Mouse (Mus musculus): Measurements from ENCODE around the gene Cerk.
"Not testable (repeated sequence)": the region's sequence is repeated elsewhere in the genome, so short reads cannot be mapped to it uniquely, and the experiment has no call there.

Gene Cerk

DNA sequence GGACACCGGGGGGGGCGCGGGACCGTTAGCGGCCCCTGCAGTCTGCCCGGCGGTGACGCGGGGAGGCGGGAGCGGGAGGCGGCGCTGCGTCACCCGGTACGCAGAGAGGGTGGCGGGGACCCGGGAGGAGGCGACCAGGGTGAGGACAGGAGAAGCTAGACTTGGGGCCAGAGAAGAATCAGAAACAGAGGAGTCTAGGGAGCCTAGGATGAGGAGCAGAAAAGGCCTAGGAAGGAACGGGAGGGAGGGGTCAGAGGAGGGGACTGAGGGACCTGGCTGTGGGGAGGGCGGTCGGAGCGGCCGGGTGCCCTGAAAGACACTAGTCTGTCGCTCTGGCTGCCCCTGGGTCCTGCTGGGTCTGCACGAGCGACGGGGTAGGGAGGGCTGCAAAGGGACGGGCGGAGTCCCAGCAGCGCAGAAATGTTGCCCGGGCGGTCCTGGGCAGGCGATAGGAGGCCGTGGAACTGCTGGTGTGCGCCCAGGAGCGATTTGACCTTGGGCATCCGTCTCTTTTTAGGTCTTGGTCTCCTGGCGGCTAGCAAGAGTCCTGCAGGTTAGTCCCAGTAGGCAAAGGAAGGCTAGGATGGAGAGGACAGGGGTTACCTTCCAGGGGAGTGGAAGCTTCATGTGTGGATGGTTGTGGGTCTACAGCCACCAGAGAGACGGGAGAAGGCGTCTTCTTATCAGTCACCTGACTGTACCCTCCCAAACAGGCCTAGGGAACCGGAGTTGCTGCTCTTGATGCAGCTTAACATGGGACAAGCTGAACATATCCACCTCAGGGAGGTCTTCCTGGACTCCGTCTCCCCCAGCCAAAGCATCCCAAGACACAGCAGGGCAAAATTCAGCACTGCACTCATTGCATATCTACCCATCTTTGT, at the start of gene Cerk:
Gene Cerk (minus strand): TSS at position 453 of the 881 bp plus-strand sequence.
- DNase-seq (ENCODE audit: low read depth, low spot score), result peak; percentile 86

DNA sequence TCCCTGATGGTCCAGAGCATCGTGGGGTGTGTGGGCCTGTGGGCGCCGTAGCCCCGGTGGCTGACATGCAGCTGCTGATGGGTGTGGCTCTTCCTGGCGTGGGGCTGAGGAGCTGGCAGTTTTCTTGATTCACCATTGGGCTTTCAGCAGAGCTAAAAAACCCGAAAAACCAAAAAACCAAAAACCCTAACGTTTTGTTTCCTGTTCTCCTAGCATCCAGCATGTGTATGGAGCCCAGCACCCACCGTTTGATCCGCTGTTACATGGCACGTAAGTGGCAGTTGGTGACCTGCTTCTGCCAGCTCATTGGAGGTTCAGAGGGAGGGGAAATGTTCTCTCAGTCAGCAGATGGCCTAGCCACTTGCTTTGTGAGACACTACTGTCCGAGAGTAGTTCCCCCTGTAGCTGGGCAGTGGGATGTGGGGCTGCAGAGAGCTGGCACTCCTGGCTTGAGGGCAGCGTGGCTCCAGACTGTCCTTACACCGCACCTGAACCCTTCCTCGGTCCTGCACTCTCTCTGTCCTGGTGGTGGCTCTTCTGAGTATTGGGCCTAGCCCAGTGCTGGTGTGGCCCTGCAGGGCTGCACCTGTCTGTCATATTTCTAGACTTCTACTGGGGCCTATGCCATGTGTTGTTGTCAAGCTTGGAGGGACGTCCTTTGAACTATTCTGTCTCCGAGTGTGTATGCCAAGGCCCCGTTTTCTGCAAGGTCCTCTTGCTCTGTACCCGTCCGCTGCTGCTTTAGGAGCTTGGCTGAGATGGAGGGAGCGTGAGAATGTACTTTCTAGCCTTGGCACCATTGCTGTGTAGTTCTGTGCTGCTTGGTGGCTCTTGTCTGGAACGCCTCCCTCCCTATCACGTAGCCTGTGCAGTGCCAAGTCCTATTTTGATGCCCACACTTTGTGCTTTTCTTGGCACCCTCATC, 48.8 kb upstream of the Cerk start:
- no peak for DNase-seq (ENCODE audit: low read depth, low spot score)

DNA sequence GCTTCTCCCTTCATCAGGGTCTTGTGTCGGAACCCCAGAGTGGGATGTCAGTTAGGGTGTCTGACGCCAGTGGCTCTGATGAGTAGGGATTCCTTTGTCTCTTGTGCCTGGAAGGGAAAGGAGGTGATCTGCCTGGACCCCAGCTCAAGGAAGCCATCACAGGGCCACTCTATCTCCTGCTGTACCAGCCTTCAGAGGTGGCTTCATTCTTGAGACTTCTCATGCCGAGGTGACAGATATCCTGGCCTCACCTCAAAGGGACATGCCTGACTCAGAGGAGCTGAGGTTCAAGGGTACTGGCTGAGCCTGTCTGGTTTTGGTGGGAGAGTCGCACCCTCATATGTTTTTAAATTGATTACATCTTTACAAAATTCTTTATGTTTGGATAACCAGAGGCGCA, 48.1 kb upstream of the Cerk start:
- no peak for DNase-seq (ENCODE audit: low read depth, low spot score)

DNA sequence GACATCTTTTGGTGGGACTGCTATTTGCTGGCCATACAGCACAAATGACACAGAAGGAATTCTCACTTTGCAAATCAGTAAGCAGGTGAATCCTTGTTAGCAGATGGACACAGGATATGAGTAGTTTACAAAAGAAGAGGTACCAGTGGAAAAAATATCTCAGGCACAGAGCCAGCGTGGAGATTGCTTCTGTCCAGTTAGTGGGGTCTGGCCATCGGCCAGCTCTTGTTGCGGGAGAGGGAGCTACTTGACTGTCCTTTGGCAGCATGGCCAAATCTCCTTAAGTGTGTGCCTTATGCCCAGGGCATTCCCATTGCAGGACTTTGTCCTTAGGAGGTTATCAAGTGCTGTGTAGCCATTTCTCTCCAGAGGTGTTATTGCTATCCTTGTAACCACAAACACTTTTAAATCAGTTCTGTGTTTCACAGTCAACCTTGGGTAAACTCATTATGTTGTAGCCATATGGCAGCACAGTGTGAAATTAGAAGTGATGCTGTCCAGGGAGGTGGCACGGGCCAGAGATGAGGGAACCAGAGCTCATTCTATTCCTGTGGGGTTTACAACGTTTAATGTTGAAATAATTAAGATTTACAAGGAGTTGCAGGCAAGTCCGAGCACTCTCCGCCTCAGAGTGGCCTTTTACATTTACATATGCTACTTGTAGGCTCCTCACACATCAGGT, 46.0 kb upstream of the Cerk start:
- DNase-seq (ENCODE audit: low read depth, low spot score), result no peak

DNA sequence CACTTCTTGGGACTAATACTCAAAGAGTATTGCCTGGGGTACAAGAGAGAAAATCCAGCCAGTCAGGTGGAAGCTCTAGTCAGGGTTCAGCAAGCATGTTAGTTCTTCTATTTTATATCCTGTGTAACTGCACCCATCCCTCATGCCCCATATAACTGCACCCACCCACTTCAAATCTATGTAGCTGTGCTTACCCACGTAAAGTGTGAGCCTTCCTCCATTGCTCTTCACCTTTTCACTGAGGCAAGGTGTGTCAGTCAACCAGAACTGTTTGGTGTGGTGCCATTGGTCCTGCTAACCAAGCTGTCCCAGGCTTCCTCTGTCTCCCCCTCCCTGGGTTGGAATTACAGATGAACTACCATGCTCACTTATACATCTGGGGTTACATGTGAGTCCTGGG, 45.2 kb upstream of the Cerk start:
- DNase-seq (ENCODE audit: low read depth, low spot score), result no peak

DNA sequence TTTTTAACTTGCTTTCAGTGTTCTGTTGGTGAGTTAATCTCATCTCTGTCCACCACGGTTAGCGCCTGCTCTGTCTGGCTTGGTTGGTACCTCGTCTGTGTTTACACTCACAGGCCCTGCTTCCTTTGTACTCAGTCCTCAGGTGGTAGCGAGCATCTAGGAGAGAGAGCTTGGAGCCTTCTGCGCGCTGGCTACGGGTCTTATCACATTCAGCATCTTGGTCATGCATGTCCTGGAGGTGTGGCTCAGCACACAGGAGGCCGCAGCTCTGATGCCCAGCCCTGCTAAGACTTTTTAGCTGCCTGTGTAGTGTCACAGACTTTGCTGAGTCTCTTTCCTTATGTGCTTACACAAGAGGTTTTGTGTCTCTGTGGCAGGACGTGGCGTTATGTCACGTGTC, 43.7 kb upstream of the Cerk start:
- DNase-seq (ENCODE audit: low read depth, low spot score), result no peak

DNA sequence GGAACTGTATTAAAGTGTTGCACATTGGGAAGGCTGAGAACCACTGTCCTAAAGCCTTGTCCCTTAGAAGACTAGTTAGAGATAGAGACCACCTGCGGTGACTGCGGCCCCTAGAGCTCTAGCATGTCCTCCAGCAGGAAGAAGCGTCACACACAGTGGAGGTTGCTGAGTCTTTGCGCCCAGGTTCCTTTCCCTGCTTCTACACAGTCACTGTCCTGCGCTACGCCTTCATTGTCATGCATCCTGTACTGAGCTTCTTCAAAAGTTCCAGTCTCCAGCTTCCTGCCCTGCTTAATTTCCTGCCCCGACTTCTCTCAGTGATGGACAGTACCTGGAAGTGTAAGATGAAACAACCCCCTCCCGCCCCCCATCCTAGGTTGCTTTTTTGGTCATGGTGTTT, 43.1 kb upstream of the Cerk start:
- DNase-seq (ENCODE audit: low read depth, low spot score), result no peak

DNA sequence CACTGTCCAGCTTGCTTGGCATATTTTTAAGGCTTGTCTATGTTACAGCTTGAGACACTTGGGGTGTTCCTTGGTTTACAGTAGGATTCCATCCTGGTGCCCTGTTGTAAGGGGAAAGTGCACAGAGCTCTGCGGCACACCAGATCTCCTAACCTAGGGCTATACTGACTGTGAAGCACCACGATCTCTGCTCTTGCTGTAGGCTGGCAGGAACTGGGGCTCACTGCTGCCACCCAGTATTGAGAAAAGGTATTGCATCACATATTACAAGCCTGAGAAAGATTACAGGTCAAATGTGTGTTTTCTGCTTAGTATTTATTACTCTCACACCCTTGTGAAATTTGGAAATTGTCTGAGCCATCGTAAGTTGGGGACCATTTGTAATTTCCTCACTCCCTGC, 42.2 kb upstream of the Cerk start:
- DNase-seq (ENCODE audit: low read depth, low spot score), result peak; percentile 49

DNA sequence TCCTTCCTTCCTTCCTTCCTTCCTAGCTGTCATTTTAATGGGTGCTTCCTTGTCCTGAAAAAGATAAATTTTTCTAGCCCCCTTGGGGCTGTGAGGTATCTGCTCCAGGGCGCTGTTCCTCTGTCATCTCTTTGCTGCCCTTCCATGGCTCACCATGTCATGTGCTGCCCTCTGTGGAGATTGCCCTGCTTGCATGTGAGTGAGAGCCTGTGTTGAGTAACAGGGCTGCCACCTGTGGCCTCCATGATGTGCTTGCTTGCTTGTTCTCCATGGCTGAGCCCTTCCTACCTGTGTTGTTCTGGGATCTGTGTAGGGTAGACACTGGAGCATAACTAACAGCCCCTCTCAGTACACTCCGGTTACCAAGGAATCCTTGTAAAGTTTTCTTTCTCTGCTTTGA, 41.0 kb upstream of the Cerk start:
- DNase-seq (ENCODE audit: low read depth, low spot score), result no peak

DNA sequence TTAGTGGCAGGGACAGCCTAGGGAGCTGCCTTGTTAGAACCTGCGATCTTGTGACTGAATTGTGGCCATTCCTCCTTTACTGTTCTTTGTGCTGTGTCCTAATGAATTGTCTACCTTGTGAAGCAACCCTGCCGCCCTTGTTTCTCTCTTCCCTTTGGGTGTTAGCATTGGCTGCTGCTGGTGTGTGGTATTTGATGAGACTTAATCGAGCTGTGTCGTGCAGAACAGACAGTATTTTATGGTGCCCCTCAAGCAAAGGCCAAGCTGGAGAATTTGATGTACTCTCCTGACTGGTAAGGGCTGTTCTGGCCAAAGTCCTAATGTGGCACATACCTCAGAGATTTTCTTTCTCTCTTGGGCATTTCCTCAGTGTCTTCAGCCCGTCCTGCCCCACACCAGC, 40.3 kb upstream of the Cerk start:
- DNase-seq (ENCODE audit: low read depth, low spot score), result no peak

DNA sequence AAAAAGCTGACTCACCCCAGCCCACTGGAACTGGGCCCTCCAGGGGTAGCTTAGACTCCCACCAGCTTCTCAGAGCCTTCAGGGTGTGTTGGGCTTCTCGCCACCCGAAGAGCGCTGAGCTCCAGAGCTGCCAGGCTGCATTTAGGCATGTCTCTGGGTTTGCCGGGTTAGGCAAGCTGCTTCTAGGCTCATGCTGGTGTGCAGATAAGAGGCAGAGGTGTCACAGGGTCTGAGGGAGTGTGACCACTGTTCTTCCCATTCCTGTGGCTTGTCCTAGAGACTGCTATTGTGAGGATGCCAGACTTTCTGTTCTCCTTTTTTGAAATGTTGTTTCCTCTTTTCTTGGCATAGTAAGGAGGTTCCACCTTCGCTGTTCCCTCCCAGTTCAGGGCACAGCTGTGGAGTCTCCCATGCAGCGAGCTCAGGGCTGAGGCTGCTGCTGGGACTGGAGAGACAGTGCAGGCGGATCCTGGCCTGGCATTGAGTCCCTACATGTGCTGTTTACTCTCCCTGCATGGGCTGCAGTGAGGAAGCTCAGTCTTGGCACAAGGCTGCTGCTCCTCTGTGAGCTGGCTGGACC, 39.1 kb upstream of the Cerk start:
- no peak for DNase-seq (ENCODE audit: low read depth, low spot score)

DNA sequence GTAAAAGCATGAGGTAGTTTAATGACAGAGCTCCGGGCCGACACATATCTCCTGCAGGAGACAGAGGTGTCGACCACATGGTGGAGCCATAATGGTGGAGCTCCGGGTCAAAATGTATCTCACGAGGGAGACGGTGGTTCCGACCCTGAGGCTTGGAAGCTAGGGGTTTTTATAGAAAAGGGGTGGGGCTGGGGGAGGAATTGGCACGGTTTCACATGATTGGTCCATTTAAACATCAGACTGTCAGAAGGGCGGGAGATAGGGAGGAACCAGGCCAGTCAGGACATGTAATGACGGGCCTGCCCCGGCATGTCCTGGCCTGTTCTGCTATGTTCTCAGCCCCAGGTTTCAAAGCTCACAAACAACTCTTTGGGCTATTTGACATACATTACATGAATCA, 36.0 kb upstream of the Cerk start:
- peak; percentile 38 for DNase-seq (ENCODE audit: low read depth, low spot score)

DNA sequence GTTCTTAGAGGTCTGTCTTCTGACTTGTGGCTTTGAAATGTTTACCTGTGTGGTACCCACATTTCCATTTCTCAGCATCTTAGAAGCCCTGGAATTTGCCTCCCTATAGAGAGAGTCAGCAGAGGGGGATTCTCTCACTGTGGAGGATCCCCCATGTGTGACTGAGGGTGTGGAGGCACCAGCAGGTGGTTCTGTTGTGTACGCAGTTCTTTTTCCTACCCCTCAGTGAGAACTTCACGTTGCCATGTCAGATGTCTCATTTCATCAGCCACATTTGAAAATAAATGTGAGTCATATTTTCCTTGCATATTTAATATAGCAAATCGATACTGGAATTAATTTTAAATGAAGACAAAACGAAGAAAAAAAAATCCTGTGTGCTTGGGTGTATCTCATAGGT, 35.4 kb upstream of the Cerk start:
- DNase-seq (ENCODE audit: low read depth, low spot score), result no peak

DNA sequence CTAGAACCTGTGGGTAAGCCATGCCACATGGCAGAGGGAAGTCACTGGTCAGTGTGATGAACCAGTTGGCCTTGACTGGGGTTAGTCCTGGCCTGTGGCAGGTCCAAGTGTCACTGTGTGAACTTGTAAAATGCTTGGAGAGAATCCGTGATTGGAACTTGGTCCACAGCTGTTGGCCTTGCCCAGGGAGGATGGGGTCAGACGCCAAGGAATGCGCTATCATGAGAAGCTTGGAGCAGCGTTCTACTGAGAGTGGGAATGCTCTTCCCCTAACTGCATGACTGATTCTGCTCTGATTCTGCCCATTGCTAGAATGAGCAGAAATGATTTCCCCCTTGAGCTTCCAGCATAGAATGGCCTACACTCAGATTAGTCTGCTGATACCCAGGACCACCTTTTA, 34.8 kb upstream of the Cerk start:
- no peak for DNase-seq (ENCODE audit: low read depth, low spot score)

DNA sequence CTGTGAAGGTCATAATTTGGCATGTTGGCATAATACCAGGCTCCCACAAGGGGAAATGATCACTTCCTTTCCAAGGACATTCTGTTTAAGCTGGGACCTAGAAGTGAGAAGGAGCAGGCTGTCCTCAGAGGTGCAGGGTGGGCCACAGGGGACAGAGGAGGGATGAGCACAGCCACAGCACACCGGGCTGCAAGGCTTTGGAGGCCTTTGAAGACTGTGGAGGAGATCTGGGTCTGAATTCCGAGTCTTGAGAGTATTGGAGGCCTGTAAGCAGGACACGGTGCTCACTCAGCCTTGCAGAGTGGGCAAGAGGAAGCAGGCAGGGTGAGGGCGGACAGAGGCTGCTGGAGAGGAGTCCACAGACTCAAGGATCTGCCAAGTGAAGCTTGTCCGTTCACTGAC, 34.3 kb upstream of the Cerk start:
- DNase-seq (ENCODE audit: low read depth, low spot score), result no peak

DNA sequence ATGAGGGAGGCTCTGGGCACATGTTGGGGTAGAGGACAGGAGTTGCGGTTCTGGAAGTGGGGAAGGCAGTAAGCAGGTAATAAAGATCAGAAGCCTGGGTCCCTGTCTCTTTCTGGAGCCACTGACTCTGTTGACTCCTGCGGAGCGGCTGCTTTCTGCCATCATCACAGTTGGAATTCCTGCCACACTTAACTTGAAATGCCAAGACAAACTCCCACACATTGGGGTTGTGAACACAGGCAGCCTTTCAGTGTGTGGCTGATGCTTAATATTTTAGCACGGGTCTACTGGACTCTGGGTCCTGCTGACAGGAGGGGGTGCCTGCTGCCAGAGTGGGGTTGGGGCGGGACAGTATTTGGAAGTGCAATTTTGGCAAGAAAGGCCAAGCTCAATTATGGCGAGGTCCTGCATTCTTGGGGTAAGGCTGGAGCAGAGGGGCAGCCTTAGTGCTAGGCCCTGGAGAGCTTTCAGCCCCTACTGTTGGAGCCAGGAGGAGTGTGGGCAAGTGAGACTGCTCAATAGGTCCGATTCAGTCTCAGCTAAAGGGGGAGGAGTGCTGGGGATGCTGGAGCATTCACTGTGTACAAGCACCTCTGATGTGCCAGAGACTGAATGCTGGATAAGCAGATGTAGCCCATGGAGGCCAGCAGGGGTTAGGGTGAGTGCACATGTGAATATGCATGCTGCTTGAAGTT, 33.7 kb upstream of the Cerk start:
- DNase-seq (ENCODE audit: low read depth, low spot score), result no peak

DNA sequence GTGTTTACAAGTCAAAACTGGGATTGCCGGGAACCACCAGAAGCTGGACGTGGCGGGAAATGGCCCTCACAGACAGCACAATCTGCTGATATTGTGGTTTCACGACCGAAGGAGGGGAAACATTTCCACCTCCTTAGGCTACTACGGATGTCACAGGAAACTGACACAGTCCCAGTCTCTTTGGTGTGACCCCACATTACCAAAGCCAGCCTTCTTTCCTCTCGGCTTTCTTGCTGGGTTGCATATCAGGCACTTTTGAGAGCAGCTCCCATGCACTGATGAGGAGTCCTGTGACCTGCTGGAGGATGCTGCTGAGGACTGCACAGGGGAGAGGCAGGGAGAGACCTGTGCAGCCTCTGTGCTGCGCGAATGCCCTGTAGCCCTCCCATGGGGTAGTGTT, 30.7 kb upstream of the Cerk start:
- DNase-seq (ENCODE audit: low read depth, low spot score), result not testable (repeated sequence)

DNA sequence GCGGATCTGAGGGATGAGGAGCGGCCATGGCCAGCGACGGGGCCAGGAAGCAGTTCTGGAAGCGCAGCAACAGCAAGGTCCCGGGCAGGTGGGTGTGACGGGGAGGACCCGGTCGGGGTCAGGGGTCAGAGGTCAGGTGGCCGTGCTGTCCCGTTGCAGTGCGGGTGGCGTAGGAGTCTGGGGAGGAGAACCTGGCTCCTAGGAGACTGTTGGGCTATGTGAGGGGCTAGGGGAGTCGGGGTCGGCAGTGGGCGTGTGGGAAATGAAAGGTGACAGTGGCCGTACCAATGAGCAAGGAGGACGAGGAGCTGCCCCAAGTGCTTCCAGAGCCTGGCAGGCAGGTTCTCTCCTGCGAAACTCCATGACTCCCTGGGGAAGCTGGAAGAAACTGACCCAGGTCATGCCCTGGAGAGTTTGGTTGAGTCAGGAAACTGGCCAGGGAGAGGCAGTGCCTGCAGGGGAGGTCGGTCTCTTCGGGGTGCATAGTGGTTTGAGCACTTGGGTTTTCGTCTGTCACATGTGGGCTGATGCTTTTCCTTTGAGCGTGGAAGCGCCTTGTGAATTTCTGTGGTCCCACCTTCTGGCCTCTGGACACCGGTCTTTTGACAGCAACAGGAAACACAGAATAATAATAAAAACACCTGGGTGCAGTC, 28.7 kb upstream of the Cerk start:
- no peak for DNase-seq (ENCODE audit: low read depth, low spot score)

DNA sequence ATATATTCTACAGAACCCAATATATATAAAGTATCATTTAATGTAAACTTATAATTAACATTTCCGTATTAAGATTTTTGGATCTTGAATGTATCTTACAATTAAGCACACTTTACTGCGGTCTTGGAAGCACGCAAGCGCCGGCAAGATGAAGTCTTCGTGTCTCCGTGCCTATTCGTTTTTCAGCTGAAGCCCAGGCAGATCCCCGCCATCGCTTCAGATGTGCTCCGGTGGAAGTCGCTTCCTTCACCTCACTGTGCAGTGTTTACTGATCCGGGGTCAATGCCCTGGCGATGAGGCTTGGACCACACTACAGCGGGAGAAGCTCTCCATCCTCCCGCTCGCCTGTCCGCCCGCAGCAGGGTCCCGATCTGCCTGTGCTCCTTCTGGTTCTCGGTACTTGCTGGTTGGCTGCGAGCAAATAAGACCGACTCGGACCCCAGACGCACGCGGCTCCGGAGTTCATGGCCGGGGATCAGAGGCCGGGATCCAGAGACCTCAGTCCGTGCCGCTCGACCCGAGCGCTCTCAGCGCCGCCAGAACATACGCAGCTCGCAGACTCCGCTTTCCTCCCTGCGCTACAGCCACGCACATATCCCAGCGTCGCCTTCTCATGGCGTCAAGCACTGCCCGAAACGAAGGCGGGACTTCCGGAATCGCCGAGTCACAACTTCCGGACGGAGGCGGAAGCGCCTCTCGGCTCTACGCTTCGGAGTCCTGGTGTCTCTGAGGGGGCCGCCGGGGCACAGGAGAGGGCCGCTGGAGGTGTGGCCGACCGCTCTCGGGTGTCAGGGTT, 28.0 kb upstream of the Cerk start, which contains the start of gene Tbc1d22a:
Gene Tbc1d22a (plus strand): TSS at position 707 of the 796 bp plus-strand sequence.
- DNase-seq (ENCODE audit: low read depth, low spot score), result peak; percentile 96

DNA sequence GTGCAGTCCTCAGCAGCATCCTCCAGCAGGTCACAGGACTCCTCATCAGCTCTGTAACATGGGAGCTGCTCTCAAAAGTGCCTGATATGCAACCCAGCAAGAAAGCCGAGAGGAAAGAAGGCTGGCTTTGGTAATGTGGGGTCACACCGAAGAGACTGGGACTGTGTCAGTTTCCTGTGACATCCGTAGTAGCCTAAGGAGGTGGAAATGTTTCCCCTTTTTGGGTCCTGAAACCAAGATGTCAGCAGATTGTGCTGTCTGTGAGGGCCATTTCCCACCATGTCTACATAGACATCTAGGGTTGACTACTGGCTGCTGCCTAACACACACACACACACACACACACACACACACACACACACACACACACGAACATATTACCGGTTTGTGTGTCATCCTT, 26.3 kb upstream of the Cerk start:
- not testable (repeated sequence) for DNase-seq (ENCODE audit: low read depth, low spot score)

Data from ZHBTc4 (cell line).